Mouse (Mus musculus) liver, adult (tissue): ENCODE results near the gene Cep128.

Source experiments
- GATA4 ChIP-seq: IDR thresholded peaks from 2 replicates; pipeline ENCODE4 v1.6.1; 2014; ENCODE audit warnings: mild to moderate bottlenecking, low read length; ENCODE audit not compliant: insufficient replicate concordance

Gene Cep128

GRCm38 (mm10) chr12:91062681-91063080, 321.5 kb downstream of the Cep128 start:
- TF ChIP-seq GATA4: no peak

DNA sequence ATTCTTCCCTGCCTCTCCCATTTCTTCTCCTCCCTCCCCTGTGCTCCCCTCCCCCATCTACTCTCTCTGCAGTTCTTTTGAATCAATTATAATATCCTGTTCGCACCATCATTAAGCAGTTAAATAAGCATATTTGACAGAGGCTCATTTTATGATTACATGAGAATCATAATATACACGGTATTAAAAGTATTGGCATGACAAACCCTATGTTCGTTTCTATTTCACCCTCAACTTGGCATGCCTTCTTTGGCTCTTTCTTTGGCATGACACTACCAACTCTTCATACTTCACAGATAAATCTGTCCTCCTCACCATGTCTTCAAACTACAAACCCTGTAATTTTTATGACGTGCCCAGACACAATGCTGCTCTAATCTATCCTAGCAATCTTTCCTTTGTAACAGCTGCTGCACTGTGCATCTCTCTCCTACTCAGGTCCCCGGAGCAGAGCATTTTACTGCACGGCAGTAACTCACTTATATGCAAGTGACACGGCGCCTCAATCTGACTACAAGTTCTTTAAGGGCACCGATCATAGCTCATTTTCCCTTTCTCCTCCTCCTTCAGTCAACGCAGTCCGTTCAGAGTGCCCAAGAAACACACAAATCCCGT, 324.4 kb downstream of the Cep128 start:
- TF ChIP-seq GATA4: no peak

- no peak for TF ChIP-seq GATA4
These were observed 327.3 kb downstream of the Cep128 start for GRCm38 (mm10) chr12:91056885-91057284.

DNA sequence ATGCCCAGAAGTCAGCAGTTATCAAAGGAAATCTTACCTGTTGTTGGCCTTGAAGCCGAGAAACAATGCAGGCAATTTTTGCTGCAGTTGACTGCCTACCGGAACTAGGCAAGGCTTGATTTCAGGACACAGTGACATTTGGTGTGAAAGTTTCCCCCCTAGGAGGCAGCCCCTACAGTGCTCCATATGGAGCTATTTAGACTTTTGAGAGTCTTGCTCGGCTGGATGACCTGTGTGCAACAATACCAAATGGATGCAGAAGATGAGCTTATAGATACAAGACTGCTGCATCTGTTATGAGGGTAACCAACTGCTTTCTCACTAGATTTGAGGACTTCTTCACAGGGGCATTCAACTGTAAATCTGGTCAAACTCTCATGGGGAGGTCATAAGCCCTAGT, 331.9 kb downstream of the Cep128 start:
- no peak for TF ChIP-seq GATA4

GRCm38 (mm10) chr12:91050593-91051325, 333.4 kb downstream of the Cep128 start:
- TF ChIP-seq GATA4: no peak

DNA sequence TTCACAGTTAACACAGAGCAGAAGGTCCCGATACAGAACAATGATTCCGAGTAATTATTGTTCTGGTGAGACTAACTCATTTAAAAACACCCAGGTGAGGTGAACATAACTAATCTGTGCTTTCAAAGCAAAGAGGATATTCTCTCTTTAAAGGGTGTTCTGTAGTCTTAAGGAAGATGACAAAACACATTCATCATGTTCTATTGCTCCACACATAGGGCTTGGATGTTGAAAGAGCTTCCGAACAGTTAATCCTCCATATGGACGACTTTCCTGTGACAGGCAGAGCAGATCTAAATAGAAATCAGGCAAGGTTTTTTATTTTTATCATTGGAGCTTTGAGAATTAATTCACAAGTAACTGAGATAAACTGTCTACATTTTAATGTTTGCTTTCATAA, 342.8 kb downstream of the Cep128 start:
- TF ChIP-seq GATA4: no peak

DNA sequence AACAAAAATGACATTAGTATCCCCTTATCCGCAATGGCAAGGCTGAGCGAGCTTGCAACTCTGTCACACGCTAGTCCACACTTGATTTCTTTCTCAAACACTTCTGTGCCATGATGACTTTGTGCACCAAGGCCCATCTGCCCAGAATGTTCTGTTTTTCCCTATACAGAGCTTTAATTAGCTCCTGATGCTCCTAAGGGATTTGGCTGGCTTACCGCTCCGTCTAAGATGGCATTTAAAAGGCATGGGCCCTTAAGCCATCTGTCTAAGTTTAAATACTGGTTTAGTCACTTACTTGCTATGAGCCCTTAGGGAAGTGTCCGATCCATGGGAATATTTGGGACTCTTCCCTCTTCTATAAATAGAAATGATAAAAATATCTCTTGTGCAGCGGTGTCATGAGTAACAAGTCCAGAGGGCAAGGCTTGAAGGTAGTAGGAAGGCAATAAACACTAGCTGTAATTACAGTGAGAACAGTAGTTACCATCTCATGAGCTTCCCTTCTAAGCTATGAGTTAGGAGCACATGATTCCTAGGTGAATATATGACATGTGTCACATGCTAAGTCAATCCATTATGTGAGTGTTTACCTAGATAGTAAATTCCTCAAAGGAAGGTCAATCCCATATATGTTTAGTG, 343.8 kb downstream of the Cep128 start:
- TF ChIP-seq GATA4: no peak

GRCm38 (mm10) chr12:91029116-91029515, 355.1 kb downstream of the Cep128 start:
- no peak for TF ChIP-seq GATA4

DNA sequence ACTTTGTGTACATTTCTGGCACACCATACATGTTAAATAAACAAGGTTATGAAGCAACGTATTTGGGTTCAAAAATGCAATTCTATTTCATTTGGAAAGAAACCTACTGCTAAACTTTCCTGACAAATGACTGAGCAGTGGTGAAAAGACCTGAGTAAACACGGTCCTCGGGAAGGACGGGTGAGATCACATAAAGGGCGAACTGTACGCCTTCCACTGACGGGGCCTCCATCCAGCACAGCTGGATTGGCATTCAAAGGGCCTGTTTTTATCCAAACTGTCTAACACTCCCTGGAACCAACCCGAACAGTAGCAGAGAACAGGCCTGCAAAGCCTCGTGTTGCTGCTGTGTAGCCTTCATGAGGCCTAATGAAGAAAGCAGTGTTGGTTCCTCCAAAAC, 356.5 kb downstream of the Cep128 start:
- no peak for TF ChIP-seq GATA4

DNA sequence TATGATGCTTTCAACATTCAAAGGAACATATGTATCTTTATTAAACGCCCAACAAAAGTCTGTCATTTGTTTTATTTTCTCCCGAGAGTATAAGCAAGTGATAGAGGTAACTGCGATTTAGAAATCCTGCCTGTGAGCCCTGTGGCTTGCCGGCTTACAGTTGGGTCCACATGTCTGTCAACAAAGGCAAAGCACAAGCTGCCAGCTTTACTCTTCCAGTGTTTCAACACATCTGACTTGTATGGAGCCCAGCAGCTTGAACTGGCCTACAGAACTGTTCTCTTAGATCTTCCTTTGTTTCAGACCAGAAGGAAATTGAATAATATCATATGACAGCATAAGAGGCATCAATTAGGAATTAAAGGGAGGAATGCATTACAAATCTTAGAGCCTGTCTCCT, 357.1 kb downstream of the Cep128 start:
- TF ChIP-seq GATA4: no peak

GRCm38 (mm10) chr12:91015075-91015474, 369.1 kb downstream of the Cep128 start:
- TF ChIP-seq GATA4: no peak

DNA sequence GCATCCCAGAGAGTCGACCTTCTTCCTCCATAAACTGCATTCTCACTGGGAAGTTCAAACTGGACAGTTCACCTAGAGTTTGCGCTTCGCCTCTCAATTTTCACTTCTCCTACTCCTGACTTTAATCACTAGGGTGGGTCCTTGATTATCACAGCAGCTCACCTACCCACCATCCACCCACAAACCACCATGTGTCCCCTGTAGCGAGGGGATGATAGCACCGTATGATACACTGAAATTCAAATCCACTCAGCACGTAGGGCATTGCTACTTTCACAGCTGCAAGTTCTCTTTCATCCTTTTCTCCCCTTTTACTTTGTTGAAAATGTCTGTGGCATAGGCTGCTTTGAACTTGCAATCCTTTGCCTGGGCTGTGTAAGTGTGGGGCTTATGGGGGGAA, 371.2 kb downstream of the Cep128 start:
- no peak for TF ChIP-seq GATA4

DNA sequence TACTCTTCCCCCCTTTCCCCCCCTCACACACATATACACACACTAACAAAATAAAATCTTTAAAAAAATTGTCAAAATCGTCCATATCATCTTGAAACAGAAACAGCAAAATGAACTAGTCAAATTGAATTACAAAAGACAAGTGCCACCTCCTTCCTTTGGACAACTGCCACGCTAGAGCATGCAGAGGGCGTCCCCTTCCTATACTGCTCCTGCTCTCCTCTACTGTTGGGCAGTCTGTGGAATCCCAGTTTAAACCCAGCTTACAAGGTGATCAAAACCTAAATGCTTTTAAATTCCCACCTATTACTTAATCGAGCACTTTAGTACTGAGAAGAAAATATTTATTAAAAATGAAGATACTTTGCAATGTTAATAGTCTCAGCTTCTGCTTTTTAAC, 372.0 kb downstream of the Cep128 start:
- TF ChIP-seq GATA4: no peak

DNA sequence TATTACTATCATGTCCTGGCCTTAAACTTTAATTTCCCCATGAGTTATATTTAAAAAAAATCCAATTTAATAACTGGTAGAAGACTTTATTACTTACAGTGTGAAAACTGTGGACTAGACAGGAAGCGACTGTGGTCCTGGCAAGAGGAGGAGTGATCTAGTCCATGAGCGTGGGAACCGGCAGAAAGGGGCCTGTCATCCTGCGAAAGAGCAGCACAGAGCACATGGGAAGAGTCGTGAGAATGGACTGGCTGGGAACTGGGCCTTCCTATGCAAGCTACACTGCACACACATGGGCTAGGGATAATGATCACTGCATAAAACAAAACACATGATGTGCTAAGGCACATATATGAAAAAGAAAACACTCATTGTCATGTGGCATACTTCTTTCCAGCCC, 375.5 kb downstream of the Cep128 start:
- TF ChIP-seq GATA4: no peak

GRCm38 (mm10) chr12:91008170-91008569, 376.0 kb downstream of the Cep128 start:
- no peak for TF ChIP-seq GATA4

DNA sequence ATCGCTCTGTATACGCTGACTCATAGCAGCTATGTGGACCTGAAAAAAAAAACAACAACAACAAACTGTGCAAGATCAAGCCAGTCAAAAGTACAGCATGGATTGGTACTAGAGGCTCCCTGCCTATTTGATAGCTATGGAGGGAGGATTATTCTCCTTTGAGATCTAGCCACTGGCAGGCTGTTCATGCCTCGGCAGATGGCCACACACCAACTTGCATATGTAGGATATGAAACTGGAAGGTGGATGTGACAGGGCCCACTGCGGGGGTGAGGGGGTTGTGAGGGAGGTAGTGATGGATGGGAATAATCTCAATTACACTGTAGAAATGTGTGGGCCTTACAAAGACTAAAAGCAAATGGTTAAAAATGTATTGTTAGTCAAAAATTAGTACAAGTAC, 386.7 kb downstream of the Cep128 start:
- no peak for TF ChIP-seq GATA4

DNA sequence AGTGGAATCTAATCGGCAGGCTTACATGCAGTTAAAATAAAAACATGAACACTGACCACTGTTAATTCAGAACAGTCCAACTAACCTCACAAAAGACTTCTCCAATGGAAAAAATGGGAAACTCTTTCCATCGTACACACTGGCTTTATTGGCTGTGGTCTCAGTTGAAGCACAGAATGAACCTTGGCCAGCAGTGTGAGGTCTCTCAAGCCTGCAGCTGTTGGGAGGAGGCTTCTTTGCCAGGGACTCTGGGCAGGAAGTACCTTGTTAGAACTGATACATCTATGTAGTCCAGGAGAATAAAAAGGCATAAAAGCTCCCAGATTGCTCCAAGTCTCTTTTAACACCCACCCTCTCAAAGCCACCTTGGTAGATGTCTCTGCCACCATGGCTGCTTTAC, 390.9 kb downstream of the Cep128 start:
- no peak for TF ChIP-seq GATA4

GRCm38 (mm10) chr12:90987782-90988181, 396.4 kb downstream of the Cep128 start:
- TF ChIP-seq GATA4: no peak
